Mouse (Mus musculus) brain, embryonic 14.5 days (tissue): Measurements from ENCODE around the gene Etl4. TPM values are rescaled to one million over a fixed set of nuclear protein-coding genes. Genes with fewer than 3 reads are reported as not detected.

ENCODE experiments used
- DNase-seq: peaks from one replicate; pipeline ENCODE4 v3.0.0-alpha.2; 2011; ENCODE audit warnings: low read depth
- CTCF ChIP-seq: fragments of 200-500 bp; IDR thresholded peaks from 2 replicates; pipeline ENCODE4 v1.5.1; 2012; ENCODE audit warnings: inconsistent platforms, mild to moderate bottlenecking, moderate library complexity, borderline replicate concordance; ENCODE audit not compliant: insufficient read depth, insufficient read length; ENCODE audit errors: extremely low read depth
- POLR2A ChIP-seq: fragments of 200-500 bp; IDR thresholded peaks from 2 replicates; pipeline ENCODE4 v1.6.1; 2012; ENCODE audit warnings: mild to moderate bottlenecking, inconsistent platforms, borderline replicate concordance; ENCODE audit not compliant: poor library complexity, insufficient read depth, insufficient read length, severe bottlenecking; ENCODE audit errors: extremely low read depth
- polyA plus RNA-seq: library from polyadenylated mRNA; depleted of rRNA; stranded (reverse); fragments of >200 nt; gene quantifications from 2 replicates; pipeline ENCODE4 v1.2.3, GENCODE M21; 2012

Etl4 gene
- polyA plus RNA-seq, 1 experiment = 12.3 TPM

- TF ChIP-seq CTCF (no peak), POLR2A (no peak)
- DNase-seq = peak; percentile 95
These were observed 638.4 kb downstream of the Etl4 start for GRCm38 (mm10) chr2:20547686-20548624.

GRCm38 (mm10) chr2:20549065-20549464, 639.5 kb downstream of the Etl4 start:
- TF ChIP-seq CTCF (no peak), POLR2A (no peak)
- peak; percentile 33 for DNase-seq

GRCm38 (mm10) chr2:20549996-20550395, 640.4 kb downstream of the Etl4 start:
- DNase-seq = no peak
- TF ChIP-seq CTCF (no peak), POLR2A (no peak)

GRCm38 (mm10) chr2:20555706-20556105, 646.1 kb downstream of the Etl4 start:
- TF ChIP-seq CTCF = no peak
- TF ChIP-seq POLR2A = no peak
- DNase-seq = no peak

GRCm38 (mm10) chr2:20559083-20559482, 649.5 kb downstream of the Etl4 start:
- DNase-seq = no peak
- TF ChIP-seq POLR2A (no peak), CTCF (no peak)

GRCm38 (mm10) chr2:20559723-20560122, 650.1 kb downstream of the Etl4 start:
- DNase-seq = no peak
- TF ChIP-seq CTCF (no peak), POLR2A (no peak)

- TF ChIP-seq CTCF (no peak), POLR2A (no peak)
- DNase-seq = no peak
These were observed 651.0 kb downstream of the Etl4 start for GRCm38 (mm10) chr2:20560581-20560980.

- no peak for DNase-seq
- TF ChIP-seq CTCF = no peak
- no peak for TF ChIP-seq POLR2A
These were observed 653.5 kb downstream of the Etl4 start for GRCm38 (mm10) chr2:20563036-20563435.

GRCm38 (mm10) chr2:20568456-20568855, 658.9 kb downstream of the Etl4 start:
- TF ChIP-seq POLR2A (no peak), CTCF (no peak)
- DNase-seq = peak; percentile 55

- no peak for DNase-seq
- TF ChIP-seq CTCF (no peak), POLR2A (no peak)
These were observed 662.4 kb downstream of the Etl4 start for GRCm38 (mm10) chr2:20571940-20572339.

GRCm38 (mm10) chr2:20580331-20580730, 670.8 kb downstream of the Etl4 start:
- TF ChIP-seq CTCF = no peak
- TF ChIP-seq POLR2A = no peak
- no peak for DNase-seq

- peak; percentile 13 for DNase-seq
- no peak for TF ChIP-seq POLR2A
These were observed 673.5 kb downstream of the Etl4 start for GRCm38 (mm10) chr2:20583032-20583431.
